Mouse (Mus musculus): ENCODE measurements at regions not wholly inside any gene's neighbourhood (a gene's known extent, or its start where the extent isn't known, plus 50 kb on each side); places are given as distances from the start of the nearest gene placed in this dataset.

- Histone ChIP-seq H3K36me3 (ENCODE audit: insufficient read depth, low read length) (no peaks in the 10 kb centered on the region), H3K9me3 (ENCODE audit: low read length) (no peaks in the 10 kb centered on the region), H3K4me3 (ENCODE audit: low read depth, low read length) (no peak overlapping the region), H3K4me1 (ENCODE audit: insufficient read depth, low read length) (0 out of 2 replicates have a peak, but pooled peaks cover 4% of the 10 kb centered on the region), H3K27me3 (ENCODE audit: insufficient read depth, low read length) (no peaks in the 10 kb centered on the region), H3K27ac (ENCODE audit: low read depth, low read length) (no peak overlapping the region), H3K9ac (replicated peaks; ENCODE audit: low read length, poor library complexity, severe bottlenecking) (no peak overlapping the region), H3K4me2 (ENCODE audit: low read depth, low read length, poor library complexity, severe bottlenecking) (no peak overlapping the region)
- DNase-seq (ENCODE audit: low spot score): no peak
- WGBS: 96% methylated on average over 4 of the region's 4 CpGs
- ATAC-seq (ENCODE audit: low FRiP score): no peak
- no peak for TF ChIP-seq CTCF (IDR thresholded peaks at IDR 0.05)
Measured at GRCm38 (mm10) chr1:77261678-77262077, 253.2 kb downstream of the Epha4 start.

- Histone ChIP-seq H3K4me3 (ENCODE audit: low read depth, low read length) (no peak overlapping the region), H3K4me1 (ENCODE audit: insufficient read depth, low read length) (no peaks in the 10 kb centered on the region), H3K4me2 (ENCODE audit: low read depth, low read length, poor library complexity, severe bottlenecking) (no peak overlapping the region), H3K9me3 (ENCODE audit: low read length) (no peaks in the 10 kb centered on the region), H3K27me3 (ENCODE audit: insufficient read depth, low read length) (no peaks in the 10 kb centered on the region), H3K9ac (replicated peaks; ENCODE audit: low read length, poor library complexity, severe bottlenecking) (no peak overlapping the region), H3K36me3 (ENCODE audit: insufficient read depth, low read length) (no peaks in the 10 kb centered on the region), H3K27ac (ENCODE audit: low read depth, low read length) (no peak overlapping the region)
- DNase-seq (ENCODE audit: low spot score): no peak
- 59% methylated on average over 8 of the region's 8 CpGs for WGBS
- TF ChIP-seq CTCF (IDR thresholded peaks at IDR 0.05): no peak
- no peak for ATAC-seq (ENCODE audit: low FRiP score)
Measured at GRCm38 (mm10) chr1:77265677-77266076, 249.2 kb downstream of the Epha4 start.

GRCm38 (mm10) chr1:77267311-77268003, 247.4 kb downstream of the Epha4 start:
- Histone ChIP-seq H3K4me2 (ENCODE audit: low read depth, low read length, poor library complexity, severe bottlenecking) (no peak overlapping the region), H3K9ac (replicated peaks; ENCODE audit: low read length, poor library complexity, severe bottlenecking) (no peak overlapping the region), H3K36me3 (ENCODE audit: insufficient read depth, low read length) (no peaks in the 10 kb centered on the region), H3K27me3 (ENCODE audit: insufficient read depth, low read length) (no peaks in the 10 kb centered on the region), H3K4me1 (ENCODE audit: insufficient read depth, low read length) (no peaks in the 10 kb centered on the region), H3K4me3 (ENCODE audit: low read depth, low read length) (no peak overlapping the region), H3K9me3 (ENCODE audit: low read length) (no peaks in the 10 kb centered on the region), H3K27ac (ENCODE audit: low read depth, low read length) (no peak overlapping the region)
- 94% methylated on average over 4 of the region's 4 CpGs for WGBS
- ATAC-seq (ENCODE audit: low FRiP score): no peak
- no peak for TF ChIP-seq CTCF (IDR thresholded peaks at IDR 0.05)
- no peak for DNase-seq (ENCODE audit: low spot score)

GRCm38 (mm10) chr1:77275297-77275696, 239.6 kb downstream of the Epha4 start:
- H3K27ac ChIP-seq (ENCODE audit: low read depth, low read length): no peak overlapping the region
- no peaks in the 10 kb centered on the region for H3K36me3 ChIP-seq (ENCODE audit: insufficient read depth, low read length)
- 80% methylated on average over 9 of the region's 9 CpGs for WGBS
- no peak overlapping the region for H3K9ac ChIP-seq (replicated peaks; ENCODE audit: low read length, poor library complexity, severe bottlenecking)
- no peak overlapping the region for H3K4me3 ChIP-seq (ENCODE audit: low read depth, low read length)
- H3K9me3 ChIP-seq (ENCODE audit: low read length): no peaks in the 10 kb centered on the region
- H3K4me2 ChIP-seq (ENCODE audit: low read depth, low read length, poor library complexity, severe bottlenecking): no peak overlapping the region
- TF ChIP-seq CTCF (IDR thresholded peaks at IDR 0.05): no peak
- no peaks in the 10 kb centered on the region for H3K4me1 ChIP-seq (ENCODE audit: insufficient read depth, low read length)
- H3K27me3 ChIP-seq (ENCODE audit: insufficient read depth, low read length): no peaks in the 10 kb centered on the region
- DNase-seq (ENCODE audit: low spot score): no peak
- ATAC-seq (ENCODE audit: low FRiP score): no peak

GRCm38 (mm10) chr1:77279566-77279965, 235.3 kb downstream of the Epha4 start:
- no peaks in the 10 kb centered on the region for H3K36me3 ChIP-seq (ENCODE audit: insufficient read depth, low read length)
- 54% methylated on average over 7 of the region's 7 CpGs for WGBS
- ATAC-seq (ENCODE audit: low FRiP score) (no peak), DNase-seq (ENCODE audit: low spot score) (no peak)
- H3K4me1 ChIP-seq (ENCODE audit: insufficient read depth, low read length): no peaks in the 10 kb centered on the region
- H3K9me3 ChIP-seq (ENCODE audit: low read length): no peaks in the 10 kb centered on the region
- no peak overlapping the region for H3K4me3 ChIP-seq (ENCODE audit: low read depth, low read length)
- no peak overlapping the region for H3K27ac ChIP-seq (ENCODE audit: low read depth, low read length)
- no peaks in the 10 kb centered on the region for H3K27me3 ChIP-seq (ENCODE audit: insufficient read depth, low read length)
- H3K9ac ChIP-seq (replicated peaks; ENCODE audit: low read length, poor library complexity, severe bottlenecking): no peak overlapping the region
- no peak overlapping the region for H3K4me2 ChIP-seq (ENCODE audit: low read depth, low read length, poor library complexity, severe bottlenecking)
- no peak for TF ChIP-seq CTCF (IDR thresholded peaks at IDR 0.05)

GRCm38 (mm10) chr1:77280373-77281038, 234.4 kb downstream of the Epha4 start:
- TF ChIP-seq CTCF (IDR thresholded peaks at IDR 0.05): no peak
- no peaks in the 10 kb centered on the region for H3K4me1 ChIP-seq (ENCODE audit: insufficient read depth, low read length)
- 89% methylated on average over 11 of the region's 11 CpGs for WGBS
- no peaks in the 10 kb centered on the region for H3K36me3 ChIP-seq (ENCODE audit: insufficient read depth, low read length)
- no peak overlapping the region for H3K27ac ChIP-seq (ENCODE audit: low read depth, low read length)
- H3K9ac ChIP-seq (replicated peaks; ENCODE audit: low read length, poor library complexity, severe bottlenecking): no peak overlapping the region
- ATAC-seq (ENCODE audit: low FRiP score) (no peak), DNase-seq (ENCODE audit: low spot score) (no peak)
- H3K4me2 ChIP-seq (ENCODE audit: low read depth, low read length, poor library complexity, severe bottlenecking): no peak overlapping the region
- H3K9me3 ChIP-seq (ENCODE audit: low read length): no peaks in the 10 kb centered on the region
- H3K4me3 ChIP-seq (ENCODE audit: low read depth, low read length): no peak overlapping the region
- no peaks in the 10 kb centered on the region for H3K27me3 ChIP-seq (ENCODE audit: insufficient read depth, low read length)

Data from midbrain, postnatal 0 days (tissue).